Mouse (Mus musculus): Measurements from ENCODE around the gene Mitd1.

Gene Mitd1

DNA sequence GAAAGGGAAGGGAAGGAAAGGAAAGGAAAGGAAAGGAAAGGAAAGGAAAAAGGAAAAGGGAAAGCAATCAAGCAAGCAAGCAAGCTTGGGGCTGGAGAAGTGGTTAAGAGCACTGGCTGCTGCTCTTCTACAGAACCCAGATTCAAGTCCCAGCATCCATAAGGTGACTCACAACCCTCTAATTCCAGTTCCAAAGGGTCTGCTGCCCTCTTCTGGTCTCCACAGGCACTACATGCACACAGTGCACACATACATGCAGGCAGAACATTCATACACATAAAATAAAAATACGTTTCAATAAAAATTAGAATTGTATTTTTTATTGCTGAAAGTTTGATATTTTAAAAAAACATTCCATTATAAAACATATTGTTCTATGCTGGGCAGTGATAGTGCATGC lies 23.2 kb downstream of the Mitd1 start:
- DNase-seq: peak; percentile 44

GRCm38 (mm10) chr1:37866286-37866685 lies 23.9 kb downstream of the Mitd1 start, which contains the start of gene Tsga10:
Gene Tsga10, minus strand, starts transcription at chr1:37866429.
- DNase-seq: no peak

DNA sequence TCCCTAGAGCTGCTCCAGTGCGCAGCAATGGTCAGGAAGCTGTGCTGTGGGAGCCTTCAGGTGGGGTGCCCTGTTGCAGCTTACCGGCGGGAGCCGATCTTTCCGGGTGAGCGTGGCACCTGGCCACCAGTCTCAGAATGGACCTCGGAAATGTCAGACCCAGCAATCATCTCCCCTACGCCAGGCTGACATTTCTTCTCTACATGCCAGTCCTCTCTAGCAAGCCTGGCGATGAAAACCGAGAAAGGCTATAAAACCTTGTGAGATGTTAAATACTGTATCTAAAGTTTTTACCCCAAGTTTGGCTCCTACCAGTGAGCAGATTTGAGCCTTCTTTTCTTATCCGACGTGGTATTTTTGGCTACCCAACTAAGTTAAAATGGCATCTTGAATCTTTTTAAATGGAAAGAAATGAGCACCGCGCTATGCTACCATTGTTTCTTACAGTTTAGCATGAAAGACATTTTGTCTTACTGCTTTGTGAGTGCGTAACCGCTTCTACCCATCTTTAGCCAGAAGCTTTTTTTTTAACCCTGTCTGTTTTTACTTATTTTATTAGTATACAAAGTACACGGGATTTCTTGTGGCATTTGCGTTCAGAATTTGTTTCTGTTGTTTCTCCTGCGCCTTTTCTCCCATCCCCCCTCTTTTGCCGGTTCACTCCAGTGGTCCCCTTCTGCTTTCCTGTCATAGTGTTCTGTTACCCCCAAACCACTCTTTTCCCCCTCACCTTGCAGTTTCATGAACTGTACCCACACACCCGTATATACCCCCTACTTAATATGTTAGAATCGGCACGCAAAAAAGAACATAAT lies 24.6 kb downstream of the Mitd1 start:
- no peak for DNase-seq

- peak; percentile 99 for DNase-seq
These were observed 25.5 kb downstream of the Mitd1 start for GRCm38 (mm10) chr1:37864511-37865400.

DNA sequence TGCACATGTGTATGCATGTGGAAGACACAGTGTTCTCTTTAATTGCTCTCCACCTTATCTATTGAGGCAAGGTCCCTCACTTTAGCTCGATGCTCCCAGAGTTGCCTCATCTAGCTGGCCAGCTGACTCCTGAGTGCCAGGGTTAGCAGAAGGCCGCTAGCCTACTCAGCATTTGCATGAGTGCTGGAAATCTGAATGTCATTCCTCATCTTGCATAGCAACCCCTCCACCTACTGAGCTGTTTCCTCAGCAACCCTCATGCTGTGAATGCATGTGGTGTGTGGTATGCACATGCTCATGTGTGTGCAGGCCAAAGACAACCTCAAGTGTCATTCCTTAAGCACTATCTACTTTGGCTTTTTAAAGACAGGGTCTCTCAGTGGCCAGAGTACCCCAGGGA lies 39.5 kb downstream of the Mitd1 start:
- DNase-seq: no peak

- DNase-seq: no peak
These were observed 43.3 kb downstream of the Mitd1 start for GRCm38 (mm10) chr1:37846878-37847277.

DNA sequence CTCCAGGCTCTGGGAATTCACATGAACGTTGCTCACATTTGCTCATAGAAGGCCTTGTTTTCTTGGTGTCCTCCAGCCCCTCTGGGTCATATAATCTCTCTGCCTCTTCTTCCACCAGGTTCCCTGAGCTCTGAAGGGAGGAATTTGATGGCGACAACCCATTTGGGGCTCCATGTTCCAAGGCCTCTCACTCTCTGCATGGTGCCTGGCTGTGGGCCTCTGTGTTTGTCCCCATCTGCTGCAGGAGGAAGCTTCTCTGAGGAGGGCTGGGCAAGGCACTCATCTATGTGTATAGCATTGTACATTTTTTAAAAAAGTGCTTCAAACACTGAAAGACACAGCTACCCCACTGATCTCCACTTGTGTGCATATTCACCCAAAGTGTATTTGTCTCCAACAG lies 58.5 kb downstream of the Mitd1 start:
- DNase-seq: peak; percentile 75

Measured in cerebellum, adult 8-10 months (tissue).